Mouse (Mus musculus) limb, embryonic 10.5 days (tissue): ENCODE results near the gene Itgb7. TPM values are rescaled to one million over a fixed set of nuclear protein-coding genes. Genes with fewer than 3 reads are reported as not detected.

ENCODE experiments used
- DNase-seq: peaks from one replicate; pipeline ENCODE4 v3.0.0-alpha.2; 2017; ENCODE audit warnings: low spot score
- H3K27ac ChIP-seq: fragments of 300-500 bp; sonication (generic); 2 replicates; pipeline ENCODE4 v1.5.1; 2016; ENCODE audit warnings: mild to moderate bottlenecking
- H3K27me3 ChIP-seq: fragments of 300-500 bp; sonication (generic); 2 replicates; pipeline ENCODE4 v1.6.1; 2016; ENCODE audit warnings: low read depth, mild to moderate bottlenecking; ENCODE audit not compliant: poor library complexity, severe bottlenecking
- H3K36me3 ChIP-seq: fragments of 300-500 bp; sonication (generic); 2 replicates; pipeline ENCODE4 v1.6.1; 2016; ENCODE audit warnings: mild to moderate bottlenecking, moderate library complexity
- H3K4me1 ChIP-seq: fragments of 300-500 bp; sonication (generic); 2 replicates; pipeline ENCODE4 v1.6.1; 2016
- H3K4me3 ChIP-seq: fragments of 300-500 bp; sonication (generic); 2 replicates; pipeline ENCODE4 v1.5.1; 2016; ENCODE audit warnings: mild to moderate bottlenecking, moderate library complexity
- H3K9me3 ChIP-seq: fragments of 300-500 bp; sonication (generic); replicated peaks from 2 replicates; pipeline ENCODE4 v1.6.1; 2016; ENCODE audit warnings: mild to moderate bottlenecking
- WGBS: fragments of 180-500 bp; shearing (Covaris S2); methylation state at CpG from one replicate; pipeline ENCODE4 v1.1.7; 2016; 5-methylcytosine and 5-hydroxymethylcytosine counted together
- polyA plus RNA-seq: library from polyadenylated mRNA; unstranded; fragments of >200 nt; fragmentation: Nextera tagmentation; extraction: Ambion mirVana; gene quantifications from 2 replicates; pipeline ENCODE4 v1.2.1, GENCODE M21; 2016

The Itgb7 gene
- polyA plus RNA-seq, 1 experiment from 2014 or later, result 1.5 TPM

GRCm38 (mm10) chr15:102192820-102193386, 38.8 kb downstream of the Itgb7 start:
- H3K27me3 ChIP-seq, result no peaks in the 10 kb centered on the region
- DNase-seq, result no peak
- H3K27ac ChIP-seq, result no peak overlapping the region
- H3K4me3 ChIP-seq, result no peak overlapping the region
- peaks cover 9% of the 10 kb centered on the region; the same call in 1 of the 2 replicates for H3K36me3 ChIP-seq
- peaks cover 12% of the 10 kb centered on the region; the same call in 1 of the 2 replicates for H3K4me1 ChIP-seq
- no peaks in the 10 kb centered on the region for H3K9me3 ChIP-seq
- WGBS, result 66% methylated on average over 5 of the region's 5 CpGs

- Histone ChIP-seq H3K36me3 (peaks cover 14% of the 10 kb centered on the region), H3K4me1 (peaks cover 13% of the 10 kb centered on the region; the same call in 1 of the 2 replicates), H3K9me3 (no peaks in the 10 kb centered on the region), H3K4me3 (no peak overlapping the region), H3K27me3 (no peaks in the 10 kb centered on the region), H3K27ac (no peak overlapping the region)
- WGBS, result 80% methylated on average over 7 of the region's 7 CpGs
- DNase-seq, result no peak
These were observed 39.4 kb downstream of the Itgb7 start for GRCm38 (mm10) chr15:102192271-102192812.

GRCm38 (mm10) chr15:102191699-102192098, 40.0 kb downstream of the Itgb7 start:
- Histone ChIP-seq H3K4me3 (no peak overlapping the region), H3K27me3 (no peaks in the 10 kb centered on the region), H3K4me1 (peaks cover 13% of the 10 kb centered on the region; the same call in 1 of the 2 replicates), H3K36me3 (peaks cover 21% of the 10 kb centered on the region), H3K9me3 (no peaks in the 10 kb centered on the region), H3K27ac (no peak overlapping the region)
- WGBS, result 60% methylated on average over 7 of the region's 7 CpGs
- DNase-seq, result no peak

- no peak overlapping the region for H3K4me3 ChIP-seq
- H3K36me3 ChIP-seq, result peaks cover 40% of the 10 kb centered on the region
- WGBS, result 70% methylated on average over 6 of the region's 6 CpGs
- DNase-seq, result no peak
- H3K27me3 ChIP-seq, result no peaks in the 10 kb centered on the region
- H3K27ac ChIP-seq, result peak overlapping the region; percentile 56; the same call in 1 of the 2 replicates
- H3K4me1 ChIP-seq, result peaks cover 13% of the 10 kb centered on the region; the same call in 1 of the 2 replicates
- H3K9me3 ChIP-seq, result no peaks in the 10 kb centered on the region
These were observed 42.9 kb downstream of the Itgb7 start for GRCm38 (mm10) chr15:102188883-102189282.

GRCm38 (mm10) chr15:102188096-102188495, 43.6 kb downstream of the Itgb7 start:
- WGBS, result 91% methylated on average over 10 of the region's 10 CpGs
- Histone ChIP-seq H3K4me1 (peaks cover 13% of the 10 kb centered on the region; the same call in 1 of the 2 replicates), H3K4me3 (no peak overlapping the region), H3K27ac (peak overlapping the region; percentile 56; the same call in 1 of the 2 replicates), H3K36me3 (peaks cover 46% of the 10 kb centered on the region), H3K27me3 (no peaks in the 10 kb centered on the region), H3K9me3 (no peaks in the 10 kb centered on the region)
- DNase-seq, result no peak

- no peak for DNase-seq
- no peak overlapping the region for H3K4me3 ChIP-seq
- 0 out of 2 replicates have a peak, but pooled peaks cover 7% of the 10 kb centered on the region for H3K4me1 ChIP-seq
- peaks cover 51% of the 10 kb centered on the region for H3K36me3 ChIP-seq
- no peak overlapping the region for H3K27ac ChIP-seq
- 79% methylated on average over 11 of the region's 11 CpGs for WGBS
- no peaks in the 10 kb centered on the region for H3K27me3 ChIP-seq
- no peaks in the 10 kb centered on the region for H3K9me3 ChIP-seq
These were observed 45.5 kb downstream of the Itgb7 start for GRCm38 (mm10) chr15:102186239-102186638.

- peaks cover 61% of the 10 kb centered on the region for H3K36me3 ChIP-seq
- WGBS, result 84% methylated on average over 3 of the region's 3 CpGs
- H3K27ac ChIP-seq, result no peak overlapping the region
- H3K4me1 ChIP-seq, result 0 out of 2 replicates have a peak, but pooled peaks cover 7% of the 10 kb centered on the region
- no peak for DNase-seq
- no peaks in the 10 kb centered on the region for H3K9me3 ChIP-seq
- no peak overlapping the region for H3K4me3 ChIP-seq
- no peaks in the 10 kb centered on the region for H3K27me3 ChIP-seq
These were observed 48.7 kb downstream of the Itgb7 start for GRCm38 (mm10) chr15:102183076-102183475.

GRCm38 (mm10) chr15:102179924-102180323, 51.8 kb downstream of the Itgb7 start:
- no peak for DNase-seq
- Histone ChIP-seq H3K27me3 (no peaks in the 10 kb centered on the region), H3K36me3 (peaks cover 51% of the 10 kb centered on the region), H3K4me3 (no peak overlapping the region), H3K9me3 (no peaks in the 10 kb centered on the region), H3K4me1 (0 out of 2 replicates have a peak, but pooled peaks cover 5% of the 10 kb centered on the region), H3K27ac (no peak overlapping the region)
- whole genome bisulfite sequencing, result 92% methylated on average over 14 of the region's 14 CpGs

GRCm38 (mm10) chr15:102179106-102179505, 52.6 kb downstream of the Itgb7 start:
- H3K4me1 ChIP-seq, result 0 out of 2 replicates have a peak, but pooled peaks cover 5% of the 10 kb centered on the region
- no peak overlapping the region; the same call in 1 of the 2 replicates for H3K27ac ChIP-seq
- no peak for DNase-seq
- 82% methylated on average over 9 of the region's 9 CpGs for WGBS
- no peak overlapping the region for H3K4me3 ChIP-seq
- H3K9me3 ChIP-seq, result no peaks in the 10 kb centered on the region
- no peaks in the 10 kb centered on the region for H3K27me3 ChIP-seq
- H3K36me3 ChIP-seq, result peaks cover 46% of the 10 kb centered on the region

- no peak overlapping the region for H3K4me3 ChIP-seq
- H3K27ac ChIP-seq, result no peak overlapping the region
- DNase-seq, result peak; percentile 86
- H3K4me1 ChIP-seq, result 0 out of 2 replicates have a peak, but pooled peaks cover 5% of the 10 kb centered on the region
- no peaks in the 10 kb centered on the region for H3K9me3 ChIP-seq
- WGBS, result 15% methylated on average over 6 of the region's 6 CpGs
- H3K27me3 ChIP-seq, result no peaks in the 10 kb centered on the region
- H3K36me3 ChIP-seq, result peaks cover 38% of the 10 kb centered on the region
These were observed 53.5 kb downstream of the Itgb7 start for GRCm38 (mm10) chr15:102178279-102178678.

- Histone ChIP-seq H3K9me3 (no peaks in the 10 kb centered on the region), H3K4me1 (0 out of 2 replicates have a peak, but pooled peaks cover 5% of the 10 kb centered on the region), H3K36me3 (peaks cover 32% of the 10 kb centered on the region), H3K27ac (no peak overlapping the region), H3K27me3 (no peaks in the 10 kb centered on the region), H3K4me3 (no peak overlapping the region)
- WGBS, result 89% methylated on average over 8 of the region's 8 CpGs
- no peak for DNase-seq
These were observed 54.3 kb downstream of the Itgb7 start for GRCm38 (mm10) chr15:102177417-102177816.

GRCm38 (mm10) chr15:102176571-102177316, 55.0 kb downstream of the Itgb7 start:
- no peak overlapping the region for H3K27ac ChIP-seq
- no peaks in the 10 kb centered on the region for H3K27me3 ChIP-seq
- peaks cover 32% of the 10 kb centered on the region for H3K36me3 ChIP-seq
- WGBS, result 93% methylated on average over 7 of the region's 7 CpGs
- no peaks in the 10 kb centered on the region for H3K9me3 ChIP-seq
- no peak overlapping the region for H3K4me3 ChIP-seq
- 0 out of 2 replicates have a peak, but pooled peaks cover 5% of the 10 kb centered on the region for H3K4me1 ChIP-seq
- DNase-seq, result no peak
